Mouse (Mus musculus): ENCODE results near the gene Olfr807.

Gene Olfr807

DNA sequence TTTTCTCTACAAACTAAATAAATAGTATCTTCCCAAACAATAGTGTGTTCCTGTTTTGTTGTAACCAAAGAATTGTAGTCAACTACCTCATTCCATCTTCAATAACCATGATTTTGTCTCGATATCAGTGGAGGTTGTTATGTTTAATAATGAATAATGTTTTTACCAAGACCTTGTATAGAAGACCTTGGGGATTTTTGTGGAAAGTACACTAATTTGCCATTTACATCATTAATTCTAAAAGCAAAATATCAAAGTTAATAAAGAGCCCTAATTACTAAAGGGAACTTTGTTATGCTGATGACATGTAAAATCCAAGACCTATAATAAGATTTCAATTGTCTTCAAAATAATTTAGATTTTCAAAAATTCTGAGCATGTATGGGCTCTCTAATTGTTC lies at the start of gene Olfr807:
Gene Olfr807, minus strand, starts transcription at position 101 of the 400 bp plus-strand sequence.
- no peak for DNase-seq

DNA sequence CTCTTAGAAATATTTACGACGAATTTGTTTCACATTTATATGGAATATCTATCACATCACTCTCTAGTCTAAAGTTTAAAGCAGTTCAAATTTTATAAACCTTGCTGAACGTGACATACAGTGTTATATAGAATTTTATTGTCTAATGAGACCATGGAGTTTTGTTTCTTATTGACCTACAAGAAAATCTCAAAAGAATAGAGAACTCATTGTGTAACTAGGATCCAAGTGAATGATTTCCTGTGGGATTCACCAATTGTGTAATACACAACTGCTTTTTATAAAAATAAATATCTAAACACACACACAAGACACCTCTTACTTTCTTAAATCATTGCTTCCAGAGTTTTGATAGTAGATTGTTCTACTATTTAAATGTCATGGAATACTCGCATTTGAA lies 46.7 kb upstream of the Olfr807 start, which contains the start of gene Olfr811:
Gene Olfr811, minus strand, starts transcription at position 101 of the 400 bp plus-strand sequence.
- DNase-seq = no peak

DNA sequence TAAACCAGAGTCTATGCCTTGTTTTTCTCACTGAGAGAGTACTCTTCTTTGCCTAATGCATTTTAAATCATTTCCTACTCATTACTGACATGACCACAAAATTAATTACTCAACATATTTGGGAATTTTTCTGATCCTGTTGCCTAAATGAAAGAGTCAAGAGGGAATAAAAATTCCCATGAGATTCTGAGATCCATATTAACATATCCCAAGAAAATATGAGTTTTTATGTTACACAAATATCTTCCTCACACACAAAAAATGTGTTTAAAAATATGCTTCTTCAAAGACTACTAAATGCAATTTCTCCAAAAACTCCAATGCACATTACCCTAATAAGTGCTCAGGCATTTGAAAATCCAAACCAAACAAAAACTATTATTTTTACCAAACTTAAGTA lies 37.2 kb upstream of the Olfr807 start, which contains the start of gene Olfr810:
Gene Olfr810, minus strand, starts transcription at position 101 of the 400 bp plus-strand sequence.
- no peak for DNase-seq

DNA sequence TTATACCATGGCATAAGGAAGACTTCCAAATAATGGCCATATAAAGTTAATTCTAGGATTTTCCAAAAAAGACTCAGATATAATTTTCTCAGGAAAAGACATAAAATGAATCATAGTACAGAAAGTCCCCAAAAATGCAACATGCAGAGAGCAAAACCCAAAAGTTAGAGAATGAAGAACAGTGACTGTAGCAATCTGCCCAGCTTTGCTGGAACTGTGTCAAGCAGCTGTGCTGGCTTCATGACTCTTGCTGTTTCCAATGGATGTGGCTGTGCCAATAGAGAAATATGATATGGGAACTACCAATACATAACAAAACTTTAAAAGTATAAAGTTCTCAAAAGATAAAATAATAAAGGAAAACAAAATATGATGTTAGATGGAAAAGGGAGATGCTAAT lies 20.5 kb upstream of the Olfr807 start:
- no peak for DNase-seq

DNA sequence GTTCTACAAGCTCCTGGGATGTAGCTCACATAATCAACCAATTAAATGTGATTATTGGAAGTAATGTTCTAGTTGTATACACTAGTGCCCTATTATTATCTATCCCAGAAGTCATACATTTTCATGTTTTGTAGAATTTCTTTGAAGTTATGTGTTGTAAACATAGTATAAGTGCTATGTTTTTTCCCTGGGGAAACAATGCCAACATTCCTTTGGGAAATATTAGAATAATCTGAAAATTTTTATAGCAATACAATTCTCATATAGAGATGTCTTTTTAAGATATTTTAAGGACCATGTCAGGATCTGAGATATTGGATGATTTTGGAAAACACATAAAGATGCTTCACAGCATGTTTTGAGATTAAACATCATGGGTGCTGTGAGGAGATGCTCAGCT lies 16.7 kb upstream of the Olfr807 start, which contains the start of gene Olfr809:
Gene Olfr809, plus strand, starts transcription at position 301 of the 400 bp plus-strand sequence.
- DNase-seq = no peak

DNA sequence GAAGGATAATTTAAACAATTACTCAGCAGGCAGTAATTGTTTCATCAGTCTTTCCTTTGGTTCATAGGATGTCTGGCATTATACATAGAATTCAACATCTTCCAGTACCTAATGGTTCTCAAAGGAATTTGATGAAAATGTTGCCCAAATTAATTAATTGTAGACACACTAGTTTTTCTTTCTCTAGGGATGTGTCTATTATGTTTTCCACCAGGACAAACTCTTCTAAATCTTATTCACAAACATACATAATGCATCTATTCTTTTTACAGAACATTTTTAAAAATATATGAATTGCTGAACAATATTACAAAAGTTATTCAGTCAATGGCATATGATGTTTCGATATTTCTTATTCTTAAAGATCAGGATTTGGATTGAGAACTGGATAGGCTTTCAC lies 7.6 kb upstream of the Olfr807 start, which contains the start of gene Olfr808:
Gene Olfr808, plus strand, starts transcription at position 301 of the 400 bp plus-strand sequence.
- no peak for DNase-seq

DNA sequence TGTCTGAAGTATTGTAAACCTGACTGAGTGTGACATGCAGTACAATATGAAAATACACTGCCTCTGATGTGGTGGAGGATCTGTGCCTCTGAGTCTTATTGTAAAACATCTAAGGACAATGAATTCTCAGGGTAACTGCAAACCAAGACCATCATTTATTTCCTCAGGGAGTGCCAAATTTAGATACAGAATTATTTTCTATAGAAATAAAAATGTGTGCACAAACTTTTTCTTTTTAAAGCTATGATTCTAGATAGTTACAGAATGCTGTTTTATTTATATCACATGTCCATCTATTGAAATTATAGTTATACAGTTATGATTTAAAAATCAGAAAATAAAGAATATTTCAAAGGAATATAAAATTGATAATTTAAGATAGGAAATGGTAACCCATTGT lies 15.8 kb downstream of the Olfr807 start, which contains the start of gene Olfr806:
Gene Olfr806, minus strand, starts transcription at position 101 of the 400 bp plus-strand sequence.
- no peak for DNase-seq

DNA sequence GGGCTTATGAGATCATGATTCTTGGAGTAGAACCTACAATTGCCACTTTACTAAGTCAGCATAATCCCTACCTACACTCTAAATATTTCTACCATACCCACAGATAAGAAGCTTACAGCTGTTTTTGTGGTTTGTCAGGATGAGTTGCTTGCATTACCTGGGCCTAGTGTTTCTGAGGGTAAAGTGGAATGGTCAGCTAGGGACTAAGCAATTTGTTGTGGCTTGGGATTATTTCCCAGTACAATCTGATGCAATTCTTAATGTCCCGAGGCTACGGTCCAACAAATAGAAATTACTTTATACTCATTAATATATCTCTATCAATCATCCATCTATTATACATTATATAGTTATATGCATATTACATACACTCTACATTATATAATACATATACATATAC lies 28.3 kb downstream of the Olfr807 start, which contains the start of gene Olfr805:
Gene Olfr805, minus strand, starts transcription at position 101 of the 400 bp plus-strand sequence.
- no peak for DNase-seq

Data from thymus, postnatal 25 days (tissue).